Comparison of ENCODE assay signal across 14 mouse cellular contexts in genomic region chr5:97004178-97005030, GRCm38 (mm10). TPM values are rescaled to one million over a fixed set of nuclear protein-coding genes. Genes with fewer than 3 reads are reported as not detected.
A peak's percentile ranks its signal among the peaks of the same experiment; 100 is the strongest.
DNase-seq lines count a peak whose midpoint lies in the region; ATAC-seq lines count a peak whose summit lies in the region.
"Had no signal": no experiment of that assay in that cellular context is flagged by ENCODE, and none has a peak within 500 bp of the region (broad histone marks: within the 10 kb centered on the region; RNA-seq: fewer than 3 reads in every experiment).

No protein-coding gene starts in this region.

- H3K4me3 ChIP-seq in embryonic facial prominence, embryonic 14.5 days (ENCODE audit: low read depth, low read length), result no peak overlapping the region
- H3K4me3 ChIP-seq in embryonic facial prominence, embryonic 10.5 days, result no peak overlapping the region
- no peak overlapping the region for H3K4me3 ChIP-seq in midbrain, embryonic 14.5 days (replicated peaks; ENCODE audit: low read depth, low read length)
- H3K4me3 ChIP-seq: midbrain, embryonic 12.5 days; neural tube, embryonic 15.5 days had no signal

- H3K4me1 ChIP-seq in embryonic facial prominence, embryonic 14.5 days (ENCODE audit: control insufficient read depth, insufficient read depth, low read length), result peaks cover 6% of the 10 kb centered on the region
- peaks cover 19% of the 10 kb centered on the region for H3K4me1 ChIP-seq in embryonic facial prominence, embryonic 10.5 days
- 0 out of 2 replicates have a peak, but pooled peaks cover 5% of the 10 kb centered on the region for H3K4me1 ChIP-seq in midbrain, embryonic 14.5 days (ENCODE audit: control insufficient read depth, insufficient read depth, low read length)

- 67% methylated on average over 23 of the region's 23 CpGs for WGBS in embryonic facial prominence, embryonic 14.5 days
- 84% methylated on average over 23 of the region's 23 CpGs for WGBS in embryonic facial prominence, embryonic 10.5 days
- WGBS in midbrain, embryonic 14.5 days, result 84% methylated on average over 23 of the region's 23 CpGs

- no peak overlapping the region for H3K27ac ChIP-seq in embryonic facial prominence, embryonic 14.5 days (replicated peaks; ENCODE audit: low read depth, low read length)
- no peak overlapping the region for H3K27ac ChIP-seq in embryonic facial prominence, embryonic 10.5 days (replicated peaks)
- H3K27ac ChIP-seq in midbrain, embryonic 14.5 days (replicated peaks; ENCODE audit: low read depth, low read length), result no peak overlapping the region
- H3K27ac ChIP-seq: hindbrain, embryonic 14.5 days; midbrain, embryonic 12.5 days; neural tube, embryonic 15.5 days had no signal

- peak; percentile 30 for DNase-seq in embryonic facial prominence, embryonic 14.5 days (ENCODE audit: low spot score)
- DNase-seq in embryonic facial prominence, embryonic 10.5 days (ENCODE audit: low spot score), result no peak
- peak; percentile 31 to 32 for DNase-seq in lung, adult 18-20 months
- no peak for DNase-seq in lung, postnatal 4 days
- peak; percentile 25 to 50 for DNase-seq in kidney, postnatal 25 days
- DNase-seq in ovary, postnatal 36 days (ENCODE audit: low spot score), result no peak
- no peak for DNase-seq in midbrain, embryonic 14.5 days
- DNase-seq: adrenal gland, postnatal 36 days; cerebellum, adult 8-10 months; layer of hippocampus, postnatal 36 days had no signal

- ATAC-seq in embryonic facial prominence, embryonic 14.5 days (ENCODE audit: low read depth), result no peak; the same call in 1 of the 2 replicates
- peak; percentile 23; the same call in 1 of the 2 replicates for ATAC-seq in megakaryocyte-erythroid progenitor cell, adult 5-6 weeks (replicated peaks; ENCODE audit: low FRiP score, low TSS enrichment, poor library complexity, severe bottlenecking)
- no peak for ATAC-seq in midbrain, embryonic 14.5 days (ENCODE audit: low FRiP score, low TSS enrichment)

- no peaks in the 10 kb centered on the region for H3K9me3 ChIP-seq in embryonic facial prominence, embryonic 14.5 days (ENCODE audit: control insufficient read depth, low read length)
- no peaks in the 10 kb centered on the region for H3K9me3 ChIP-seq in embryonic facial prominence, embryonic 10.5 days
- H3K9me3 ChIP-seq in midbrain, embryonic 14.5 days (ENCODE audit: control insufficient read depth, low read length), result no peaks in the 10 kb centered on the region
- H3K9me3 ChIP-seq: midbrain, embryonic 12.5 days; neural tube, embryonic 15.5 days had no signal

- H3K9ac ChIP-seq in embryonic facial prominence, embryonic 14.5 days (ENCODE audit: low read depth, low read length), result no peak overlapping the region
- no peak overlapping the region for H3K9ac ChIP-seq in midbrain, embryonic 14.5 days (replicated peaks; ENCODE audit: low read length)
- H3K9ac ChIP-seq: hindbrain, embryonic 14.5 days; midbrain, embryonic 12.5 days; neural tube, embryonic 15.5 days had no signal

- H3K27me3 ChIP-seq in embryonic facial prominence, embryonic 14.5 days (replicated peaks; ENCODE audit: control insufficient read depth, insufficient read depth, low read length), result no peaks in the 10 kb centered on the region
- H3K27me3 ChIP-seq in embryonic facial prominence, embryonic 10.5 days (replicated peaks; ENCODE audit: low read depth, poor library complexity, severe bottlenecking), result no peaks in the 10 kb centered on the region
- H3K27me3 ChIP-seq in midbrain, embryonic 14.5 days (ENCODE audit: control insufficient read depth, insufficient read depth, low read length), result no peaks in the 10 kb centered on the region
- H3K27me3 ChIP-seq: neural tube, embryonic 15.5 days had no signal

- no peak overlapping the region for H3K4me2 ChIP-seq in embryonic facial prominence, embryonic 14.5 days (ENCODE audit: low read depth, low read length)
- H3K4me2 ChIP-seq in midbrain, embryonic 14.5 days (ENCODE audit: low read length), result no peak overlapping the region
- H3K4me2 ChIP-seq: hindbrain, embryonic 14.5 days; midbrain, embryonic 12.5 days; neural tube, embryonic 15.5 days had no signal

- H3K36me3 ChIP-seq in embryonic facial prominence, embryonic 14.5 days (ENCODE audit: control insufficient read depth, insufficient read depth, low read length), result no peaks in the 10 kb centered on the region
- H3K36me3 ChIP-seq in embryonic facial prominence, embryonic 10.5 days (replicated peaks), result no peaks in the 10 kb centered on the region
- no peaks in the 10 kb centered on the region for H3K36me3 ChIP-seq in midbrain, embryonic 14.5 days (ENCODE audit: control insufficient read depth, insufficient read depth, low read length)
- H3K36me3 ChIP-seq: midbrain, embryonic 12.5 days; neural tube, embryonic 15.5 days had no signal

RNA-seq across cellular contexts. Expression of gene Bmp2k, which starts 6.9 kb away (rescaled TPM):
- 12.3 and 12.7 TPM in 2 replicates for polyA plus RNA-seq in embryonic facial prominence, embryonic 14.5 days (2014; fragmentation: Nextera tagmentation; extraction: Ambion mirVana)
- 8.0 and 8.1 TPM in 2 replicates for polyA plus RNA-seq in embryonic facial prominence, embryonic 10.5 days (2016; fragmentation: Nextera tagmentation; extraction: Ambion mirVana)
- total RNA-seq in megakaryocyte-erythroid progenitor cell, adult 5-6 weeks (2014; fragmentation: Nextera tagmentation), result 14.0 and 15.9 TPM in 2 replicates
- 16.8 and 17.2 TPM in 2 replicates for total RNA-seq in megakaryocyte-erythroid progenitor cell, adult 5-6 weeks (2017)
- polyA plus RNA-seq in midbrain, embryonic 14.5 days (2014; fragmentation: Nextera tagmentation; extraction: Ambion mirVana), result 11.8 and 12.1 TPM in 2 replicates

Comparison
In these comparisons a context has a peak if more than half of its experiments do, and no peak if none do; other contexts are left out.
1. DNase-seq: peak in embryonic facial prominence, embryonic 14.5 days (single experiment), lung, adult 18-20 months (2 of 2) and kidney, postnatal 25 days (2 of 2); none in embryonic facial prominence, embryonic 10.5 days (single experiment), lung, postnatal 4 days (0 of 2), ovary, postnatal 36 days (single experiment) and midbrain, embryonic 14.5 days (single experiment).